Mouse (Mus musculus): ENCODE results near the gene Ccpg1.

- no peak for TF ChIP-seq POLR2A (IDR thresholded peaks at IDR 0.05; ENCODE audit: borderline replicate concordance, control insufficient read depth, low read depth, low read length)
- no peak for TF ChIP-seq CTCF (IDR thresholded peaks at IDR 0.05; ENCODE audit: control insufficient read depth, insufficient read depth, low read length)
Measured at GRCm38 (mm10) chr9:73012629-73013028, 27.4 kb downstream of the Ccpg1 start.

Data from bone marrow, adult 2 months (tissue).